22 mouse cellular contexts compared by ENCODE assay signal in genomic region chr17:4229969-4230368, GRCm38 (mm10).
A peak's percentile ranks its signal among the peaks of the same experiment; 100 is the strongest.
DNase-seq lines count a peak whose midpoint lies in the region; ATAC-seq and TF ChIP-seq lines count a peak whose summit lies in the region.
"Had no signal": no experiment of that assay in that cellular context is flagged by ENCODE, and none has a peak within 500 bp of the region (broad histone marks: within the 10 kb centered on the region; RNA-seq: fewer than 3 reads in every experiment).

No protein-coding gene starts in this region.

- DNase-seq in midbrain, postnatal 0 days (ENCODE audit: low spot score): no peak
- DNase-seq in midbrain, embryonic 14.5 days: no peak
- DNase-seq in Muller cell, postnatal 12 days (ENCODE audit: inconsistent ontology term): peak; percentile 57
- DNase-seq in Patski (ENCODE audit: low read depth, low spot score): peak; percentile 38
- DNase-seq in layer of hippocampus, postnatal 10 days (ENCODE audit: low spot score in 2 of 2): no peak
- DNase-seq: adrenal gland, adult 2 months; adrenal gland, postnatal 10 days; adrenal gland, postnatal 25 days; cerebellum, adult 11 months; cerebellum, adult 18-20 months; cerebellum, adult 8-10 months; cerebellum, adult 9-11 months; cerebellum, postnatal 14 days; cerebellum, postnatal 36 days; embryo, embryonic 11 days had no signal

- H3K27ac ChIP-seq in midbrain, postnatal 0 days (ENCODE audit: low read depth, low read length): no peak overlapping the region; the same call in 1 of the 2 replicates
- H3K27ac ChIP-seq in midbrain, embryonic 14.5 days (replicated peaks; ENCODE audit: low read depth, low read length): no peak overlapping the region
- H3K27ac ChIP-seq: embryonic facial prominence, embryonic 13.5 days; embryonic facial prominence, embryonic 15.5 days; forebrain, embryonic 10.5 days; forebrain, embryonic 12.5 days had no signal

- no peaks in the 10 kb centered on the region; the same call in 1 of the 2 replicates for H3K4me1 ChIP-seq in midbrain, postnatal 0 days (ENCODE audit: insufficient read depth, low read length)
- 0 out of 2 replicates have a peak, but pooled peaks cover 5% of the 10 kb centered on the region for H3K4me1 ChIP-seq in midbrain, embryonic 14.5 days (ENCODE audit: control insufficient read depth, insufficient read depth, low read length)

- H3K36me3 ChIP-seq in midbrain, postnatal 0 days (ENCODE audit: insufficient read depth, low read length): no peaks in the 10 kb centered on the region
- H3K36me3 ChIP-seq in midbrain, embryonic 14.5 days (ENCODE audit: control insufficient read depth, insufficient read depth, low read length): no peaks in the 10 kb centered on the region
- H3K36me3 ChIP-seq: embryonic facial prominence, embryonic 13.5 days; embryonic facial prominence, embryonic 15.5 days; forebrain, embryonic 10.5 days; forebrain, embryonic 12.5 days had no signal

- H3K9ac ChIP-seq in midbrain, postnatal 0 days (replicated peaks; ENCODE audit: low read length, poor library complexity, severe bottlenecking): no peak overlapping the region
- H3K9ac ChIP-seq in midbrain, embryonic 14.5 days (replicated peaks; ENCODE audit: low read length): no peak overlapping the region
- H3K9ac ChIP-seq: embryonic facial prominence, embryonic 13.5 days; embryonic facial prominence, embryonic 15.5 days; forebrain, embryonic 12.5 days had no signal

- CTCF ChIA-PET in Patski (lab: Charles Lee): no interaction called here

- H3K27me3 ChIP-seq in midbrain, postnatal 0 days (ENCODE audit: insufficient read depth, low read length): no peaks in the 10 kb centered on the region
- no peaks in the 10 kb centered on the region for H3K27me3 ChIP-seq in midbrain, embryonic 14.5 days (ENCODE audit: control insufficient read depth, insufficient read depth, low read length)
- H3K27me3 ChIP-seq in Patski: no peaks in the 10 kb centered on the region
- H3K27me3 ChIP-seq: embryonic facial prominence, embryonic 13.5 days; embryonic facial prominence, embryonic 15.5 days had no signal

- H3K4me3 ChIP-seq in midbrain, postnatal 0 days (ENCODE audit: low read depth, low read length): no peak overlapping the region
- no peak overlapping the region for H3K4me3 ChIP-seq in midbrain, embryonic 14.5 days (replicated peaks; ENCODE audit: low read depth, low read length)
- H3K4me3 ChIP-seq: embryonic facial prominence, embryonic 13.5 days; embryonic facial prominence, embryonic 15.5 days; erythroblast, embryonic 14.5 days; forebrain, embryonic 10.5 days; forebrain, embryonic 12.5 days had no signal

- 37% methylated on average over 2 of the region's 2 CpGs for WGBS in midbrain, postnatal 0 days
- WGBS in midbrain, embryonic 14.5 days: 37% methylated on average over 2 of the region's 2 CpGs

- POLR2A ChIA-PET in Patski (lab: Charles Lee): no interaction called here

- no peak overlapping the region for H3K4me2 ChIP-seq in midbrain, postnatal 0 days (ENCODE audit: low read depth, low read length, poor library complexity, severe bottlenecking)
- no peak overlapping the region for H3K4me2 ChIP-seq in midbrain, embryonic 14.5 days (ENCODE audit: low read length)
- H3K4me2 ChIP-seq: embryonic facial prominence, embryonic 13.5 days; embryonic facial prominence, embryonic 15.5 days; forebrain, embryonic 12.5 days had no signal

- TF ChIP-seq CTCF in midbrain, postnatal 0 days (IDR thresholded peaks at IDR 0.05): 0 out of 2 replicates have a peak, but pooled peaks have one; percentile 2
- TF ChIP-seq CTCF in Patski (IDR thresholded peaks at IDR 0.05): peak; percentile 38

- no peak for ATAC-seq in midbrain, postnatal 0 days (ENCODE audit: low FRiP score)
- no peak for ATAC-seq in midbrain, embryonic 14.5 days (ENCODE audit: low FRiP score, low TSS enrichment)
- ATAC-seq in Patski: peak; percentile 78
- ATAC-seq: forebrain, embryonic 14.5 days; forebrain, embryonic 16.5 days had no signal

- in situ Hi-C loops in Patski (cut with MboI; ENCODE audit: low pct_unique_long_range_greater_than_20kb): no loop called here

- no peaks in the 10 kb centered on the region for H3K9me3 ChIP-seq in midbrain, postnatal 0 days (ENCODE audit: low read length)
- no peaks in the 10 kb centered on the region for H3K9me3 ChIP-seq in midbrain, embryonic 14.5 days (ENCODE audit: control insufficient read depth, low read length)
- H3K9me3 ChIP-seq: embryonic facial prominence, embryonic 13.5 days; embryonic facial prominence, embryonic 15.5 days; forebrain, embryonic 10.5 days; forebrain, embryonic 12.5 days had no signal

Comparison
In these comparisons a context has a peak if more than half of its experiments do, and no peak if none do; other contexts are left out.
1. DNase-seq: peak in Muller cell, postnatal 12 days (single experiment) and Patski (single experiment); none in midbrain, postnatal 0 days (single experiment), midbrain, embryonic 14.5 days (single experiment) and layer of hippocampus, postnatal 10 days (0 of 2).